Mouse (Mus musculus) embryonic facial prominence, embryonic 10.5 days (tissue): ENCODE measurements around the gene Atg4d. TPM values are rescaled to one million over a fixed set of nuclear protein-coding genes. Genes with fewer than 3 reads are reported as not detected.

ENCODE experiments used
- DNase-seq: peaks from one replicate; pipeline ENCODE4 v3.0.0-alpha.2; 2017; ENCODE audit warnings: low spot score
- H3K27ac ChIP-seq: fragments of 300-500 bp; sonication (generic); replicated peaks from 2 replicates; pipeline ENCODE4 v1.5.1; 2016; ENCODE audit warnings: mild to moderate bottlenecking
- H3K27me3 ChIP-seq: fragments of 300-500 bp; sonication (generic); replicated peaks from 2 replicates; pipeline ENCODE4 v1.6.1; 2016; ENCODE audit warnings: low read depth, mild to moderate bottlenecking; ENCODE audit not compliant: poor library complexity, severe bottlenecking
- H3K36me3 ChIP-seq: fragments of 300-500 bp; sonication (generic); replicated peaks from 2 replicates; pipeline ENCODE4 v1.6.1; 2016; ENCODE audit warnings: mild to moderate bottlenecking, moderate library complexity
- H3K4me1 ChIP-seq: fragments of 300-500 bp; sonication (generic); 2 replicates; pipeline ENCODE4 v1.6.1; 2016
- H3K4me3 ChIP-seq: fragments of 300-500 bp; sonication (generic); 2 replicates; pipeline ENCODE4 v1.5.1; 2016; ENCODE audit warnings: mild to moderate bottlenecking, moderate library complexity
- H3K9me3 ChIP-seq: fragments of 300-500 bp; sonication (generic); 2 replicates; pipeline ENCODE4 v1.6.1; 2016; ENCODE audit warnings: mild to moderate bottlenecking
- WGBS: fragments of 180-500 bp; shearing (Covaris S2); methylation state at CpG from one replicate; pipeline ENCODE4 v1.1.7; 2016; 5-methylcytosine and 5-hydroxymethylcytosine counted together
- polyA plus RNA-seq: library from polyadenylated mRNA; unstranded; fragments of >200 nt; fragmentation: Nextera tagmentation; extraction: Ambion mirVana; gene quantifications from 2 replicates; pipeline ENCODE4 v1.2.1, GENCODE M21; 2016

Atg4d gene
- polyA plus RNA-seq, 1 experiment from 2014 or later = 37.8 TPM

DNA sequence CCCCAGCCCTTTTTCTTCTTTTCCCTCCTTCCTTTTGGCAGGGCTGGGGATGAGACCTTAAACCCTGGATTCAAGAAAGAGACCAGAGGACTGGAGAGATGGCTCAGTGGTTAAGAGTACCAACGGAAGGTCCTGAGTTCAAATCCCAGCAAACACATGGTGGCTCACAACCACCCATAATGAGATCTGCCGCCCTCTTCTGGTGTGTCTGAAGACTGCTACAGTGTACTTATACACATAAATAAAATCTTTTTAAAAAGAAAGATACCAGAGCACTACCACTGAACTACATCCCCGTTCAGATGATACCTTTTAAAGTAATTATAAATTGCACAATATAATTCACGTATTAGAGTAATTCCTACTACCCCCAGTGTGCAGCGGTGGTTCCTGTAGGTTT is 32.2 kb upstream of the Atg4d start:
- H3K9me3 ChIP-seq = no peaks in the 10 kb centered on the region
- H3K36me3 ChIP-seq = peaks cover 83% of the 10 kb centered on the region
- H3K27me3 ChIP-seq = peaks cover 9% of the 10 kb centered on the region; the same call in 1 of the 2 replicates
- no peak for DNase-seq
- peaks cover 31% of the 10 kb centered on the region for H3K4me1 ChIP-seq
- no peak overlapping the region for H3K4me3 ChIP-seq
- 86% methylated on average over 5 of the region's 5 CpGs for WGBS
- no peak overlapping the region for H3K27ac ChIP-seq

DNA sequence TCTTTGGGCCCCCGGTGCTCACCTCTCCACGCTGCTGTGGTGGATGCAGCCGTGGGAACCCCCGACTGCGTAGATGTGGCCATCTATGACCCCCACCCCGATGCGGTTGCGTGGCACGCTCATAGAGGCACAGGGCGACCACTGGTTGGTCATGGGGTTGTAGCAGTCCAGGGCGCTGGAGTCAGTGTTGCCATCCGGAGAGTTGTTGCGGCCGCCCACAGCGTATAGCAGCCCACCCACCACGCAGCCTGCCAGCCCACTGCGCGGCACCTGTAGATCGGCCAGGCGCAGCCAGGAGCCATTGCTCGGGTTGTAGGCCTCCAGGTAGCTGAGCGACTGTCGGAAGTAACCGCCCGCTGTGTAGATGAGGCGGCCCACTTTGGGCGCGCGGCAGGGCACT is 31.7 kb upstream of the Atg4d start:
- Histone ChIP-seq H3K4me1 (peaks cover 31% of the 10 kb centered on the region), H3K9me3 (no peaks in the 10 kb centered on the region), H3K27ac (no peak overlapping the region), H3K27me3 (peaks cover 9% of the 10 kb centered on the region; the same call in 1 of the 2 replicates), H3K4me3 (no peak overlapping the region), H3K36me3 (peaks cover 83% of the 10 kb centered on the region)
- DNase-seq = no peak
- 86% methylated on average over 29 of the region's 29 CpGs for WGBS

DNA sequence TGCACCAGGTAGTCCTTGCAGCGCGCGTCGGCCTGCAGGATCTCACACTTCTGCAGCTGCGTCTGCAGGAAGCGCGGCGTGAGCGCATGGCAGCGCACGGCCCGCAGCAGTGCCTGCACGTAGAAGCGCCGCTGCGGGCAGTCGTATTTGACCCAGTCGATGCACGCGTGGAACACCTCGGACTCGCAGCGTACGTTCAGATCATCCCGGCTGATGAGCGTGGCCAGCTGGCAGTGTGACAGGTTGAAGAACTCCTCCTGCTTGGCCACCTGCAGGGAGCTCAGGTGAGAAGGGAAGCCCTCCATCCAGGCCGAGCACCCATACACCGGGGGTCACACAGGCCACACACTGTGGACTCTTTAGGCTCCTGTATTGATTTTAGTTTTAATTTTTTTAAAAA is 31.3 kb upstream of the Atg4d start:
- Histone ChIP-seq H3K9me3 (no peaks in the 10 kb centered on the region), H3K27me3 (peaks cover 9% of the 10 kb centered on the region; the same call in 1 of the 2 replicates), H3K4me1 (peaks cover 30% of the 10 kb centered on the region), H3K27ac (no peak overlapping the region), H3K4me3 (no peak overlapping the region), H3K36me3 (peaks cover 81% of the 10 kb centered on the region)
- DNase-seq = no peak
- WGBS = 76% methylated on average over 28 of the region's 28 CpGs

DNA sequence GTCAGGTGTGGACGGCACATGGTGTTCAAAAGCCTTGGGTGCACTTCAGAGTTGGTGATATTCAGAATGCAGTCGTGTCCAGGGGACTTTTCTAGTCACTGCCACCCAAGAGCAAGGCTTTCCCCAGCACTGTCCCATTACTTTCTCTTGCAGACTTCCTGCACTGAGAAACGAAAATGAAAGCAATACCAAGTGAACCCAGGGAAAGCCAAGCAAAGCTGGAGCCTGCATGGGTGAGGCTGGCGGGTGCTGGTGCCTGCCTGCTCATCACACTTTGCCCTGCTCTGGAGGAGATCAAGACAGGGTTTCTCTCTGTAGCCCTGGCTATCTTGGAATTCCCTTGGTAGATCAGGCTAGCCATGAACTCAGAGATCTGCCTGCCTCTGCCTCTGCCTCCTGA is 29.8 kb upstream of the Atg4d start:
- Histone ChIP-seq H3K4me1 (peaks cover 39% of the 10 kb centered on the region), H3K9me3 (no peaks in the 10 kb centered on the region), H3K27ac (no peak overlapping the region), H3K36me3 (peaks cover 66% of the 10 kb centered on the region), H3K4me3 (no peak overlapping the region), H3K27me3 (peaks cover 17% of the 10 kb centered on the region)
- WGBS = 88% methylated on average over 4 of the region's 4 CpGs
- DNase-seq = no peak

DNA sequence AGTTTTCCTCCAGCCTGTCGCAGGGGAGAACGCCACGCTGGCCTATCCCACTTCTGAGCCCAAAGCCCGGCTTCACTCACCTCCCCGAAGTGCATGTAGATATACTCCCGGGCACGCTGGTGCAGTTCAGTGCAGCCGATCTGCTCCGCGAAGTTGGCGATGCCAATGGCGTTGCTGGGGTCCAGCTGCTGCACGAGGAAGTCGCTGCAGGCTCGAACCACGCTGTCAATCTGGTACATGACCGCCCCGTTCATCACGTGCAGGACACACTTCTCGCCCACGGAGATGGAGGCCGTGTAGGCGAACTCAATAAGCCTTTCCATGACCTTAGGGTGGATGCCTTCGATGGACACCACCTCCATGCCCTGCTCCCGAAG is 28.1 kb upstream of the Atg4d start:
- peaks cover 30% of the 10 kb centered on the region for H3K4me1 ChIP-seq
- WGBS = 82% methylated on average over 25 of the region's 25 CpGs
- H3K4me3 ChIP-seq = peak overlapping the region; percentile 98
- H3K36me3 ChIP-seq = peaks cover 51% of the 10 kb centered on the region
- peak overlapping the region; percentile 98 for H3K27ac ChIP-seq
- H3K27me3 ChIP-seq = peaks cover 34% of the 10 kb centered on the region
- no peaks in the 10 kb centered on the region for H3K9me3 ChIP-seq
- DNase-seq = no peak

DNA sequence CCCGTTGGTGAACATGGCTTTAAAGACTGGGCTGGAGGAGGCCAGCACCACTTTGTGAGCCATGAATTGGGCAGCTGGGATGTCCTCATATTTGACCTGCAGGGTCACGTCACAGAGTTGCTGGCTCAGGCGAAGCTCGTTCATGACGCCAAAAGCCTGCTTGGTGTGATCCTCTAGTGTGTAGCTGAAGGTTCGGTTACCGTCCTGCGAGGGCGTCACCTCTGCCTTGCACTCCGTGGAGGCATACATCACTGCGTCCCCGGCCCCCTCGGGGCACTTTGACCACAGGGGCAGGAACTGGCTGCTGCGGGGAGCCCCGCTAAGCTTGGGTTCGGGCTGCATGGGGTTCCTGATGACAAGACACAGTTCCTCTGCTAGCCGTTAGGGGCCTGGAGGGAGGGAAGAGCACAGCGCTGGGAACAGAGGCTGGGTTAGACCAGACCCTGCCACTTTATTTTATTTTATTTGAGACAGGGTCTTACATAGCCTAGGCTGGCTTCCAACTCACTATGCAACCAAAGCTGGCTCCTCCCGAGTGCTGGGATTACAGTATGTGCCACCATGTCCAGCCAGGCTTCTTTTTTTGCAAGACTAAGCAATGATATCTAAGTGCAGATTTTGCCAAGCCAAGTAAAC is 27.6 kb upstream of the Atg4d start:
- Histone ChIP-seq H3K36me3 (peaks cover 46% of the 10 kb centered on the region), H3K4me3 (peak overlapping the region; percentile 98), H3K27me3 (peaks cover 39% of the 10 kb centered on the region), H3K27ac (peak overlapping the region; percentile 98), H3K4me1 (peaks cover 27% of the 10 kb centered on the region), H3K9me3 (no peaks in the 10 kb centered on the region)
- WGBS = 17% methylated on average over 19 of the region's 19 CpGs
- peak; percentile 66 for DNase-seq

DNA sequence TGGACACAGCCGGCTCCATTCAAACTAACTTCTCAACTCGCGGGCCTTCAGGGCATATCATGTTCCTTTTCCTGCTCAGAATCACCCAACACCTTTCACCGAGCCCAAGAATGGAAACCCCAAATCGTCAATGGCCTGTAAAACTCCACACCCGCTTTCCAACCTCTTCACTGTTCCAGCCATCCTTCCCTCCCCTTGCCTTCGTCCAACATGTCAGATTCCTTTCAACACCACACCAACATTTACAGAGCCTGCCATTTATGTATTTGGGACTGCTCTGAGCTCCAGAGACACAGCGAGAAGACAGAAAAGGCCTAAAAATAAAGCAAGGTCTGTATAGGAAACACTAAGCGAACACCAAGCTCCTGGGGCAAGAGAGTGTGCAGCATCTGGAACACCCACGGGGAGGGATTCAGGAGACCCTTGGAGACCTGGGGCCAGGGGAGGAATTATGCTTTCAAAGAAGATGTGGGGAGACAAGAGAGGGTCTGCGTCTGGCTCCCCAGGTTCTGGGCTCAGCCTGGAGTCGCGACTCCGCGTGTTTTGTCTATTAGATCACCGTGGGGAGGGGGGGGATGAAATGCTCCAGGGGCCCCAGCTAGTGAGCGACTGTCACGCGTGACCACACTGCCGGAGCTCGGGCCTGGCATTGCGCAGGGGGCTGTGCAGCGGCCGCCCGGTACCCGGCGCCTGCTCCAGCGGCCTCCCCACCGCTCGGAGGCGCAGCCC is 26.9 kb upstream of the Atg4d start:
- H3K27ac ChIP-seq = peak overlapping the region; percentile 98
- peaks cover 44% of the 10 kb centered on the region for H3K27me3 ChIP-seq
- peaks cover 27% of the 10 kb centered on the region for H3K4me1 ChIP-seq
- peaks cover 4% of the 10 kb centered on the region; the same call in 1 of the 2 replicates for H3K9me3 ChIP-seq
- peak overlapping the region; percentile 98 for H3K4me3 ChIP-seq
- DNase-seq = no peak
- 1% methylated on average over 31 of the region's 31 CpGs for WGBS
- H3K36me3 ChIP-seq = peaks cover 39% of the 10 kb centered on the region

DNA sequence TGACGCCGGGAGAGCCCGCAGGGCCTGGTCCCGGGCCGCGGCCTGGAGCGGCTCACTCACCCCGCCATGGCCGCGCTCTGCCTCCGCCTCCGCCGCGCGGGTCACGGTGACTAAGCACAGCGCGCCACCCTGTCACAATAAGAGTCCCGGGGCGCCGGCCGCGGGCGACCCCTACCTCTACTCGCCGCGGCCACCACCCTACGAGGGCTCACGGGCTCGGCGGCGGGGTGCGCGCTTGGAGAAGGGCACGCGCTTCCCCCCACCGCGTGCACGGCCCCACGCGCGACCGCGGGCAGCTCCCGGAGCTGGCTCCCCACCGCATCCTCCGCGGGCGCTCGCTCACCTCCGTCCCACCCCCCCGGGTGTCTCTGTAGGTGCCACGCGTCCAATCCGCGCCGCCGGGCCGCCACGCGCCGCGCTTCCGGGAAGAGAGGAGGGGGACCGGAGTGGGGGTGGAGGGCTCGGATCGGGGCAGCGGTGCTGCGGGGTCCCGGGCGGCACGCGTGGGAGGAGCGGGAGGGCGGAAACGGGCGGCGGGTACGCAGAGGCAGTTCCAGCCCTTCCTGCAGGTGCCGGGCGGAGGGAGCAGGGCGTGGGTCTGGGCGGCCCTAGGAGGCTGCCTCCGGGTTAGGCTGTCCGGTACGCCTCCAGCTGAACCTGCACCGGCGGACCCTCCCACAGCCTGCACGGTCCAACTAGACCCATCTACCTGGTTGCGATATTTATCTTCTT is 26.2 kb upstream of the Atg4d start, which contains the start of gene Keap1:
Gene Keap1 (minus strand): TSS at position 629 of the 732 bp plus-strand sequence.
- peaks cover 4% of the 10 kb centered on the region; the same call in 1 of the 2 replicates for H3K9me3 ChIP-seq
- peak within 1 kb of the TSS; percentile 98 for H3K4me3 ChIP-seq
- H3K36me3 ChIP-seq = peaks cover 32% of the 10 kb centered on the region
- peak; percentile 90 for DNase-seq
- under 1% methylated on average over 90 of the region's 90 CpGs for WGBS
- peaks cover 44% of the 10 kb centered on the region for H3K27me3 ChIP-seq
- peak within 1 kb of the TSS; percentile 98 for H3K27ac ChIP-seq
- H3K4me1 ChIP-seq = peaks cover 29% of the 10 kb centered on the region

DNA sequence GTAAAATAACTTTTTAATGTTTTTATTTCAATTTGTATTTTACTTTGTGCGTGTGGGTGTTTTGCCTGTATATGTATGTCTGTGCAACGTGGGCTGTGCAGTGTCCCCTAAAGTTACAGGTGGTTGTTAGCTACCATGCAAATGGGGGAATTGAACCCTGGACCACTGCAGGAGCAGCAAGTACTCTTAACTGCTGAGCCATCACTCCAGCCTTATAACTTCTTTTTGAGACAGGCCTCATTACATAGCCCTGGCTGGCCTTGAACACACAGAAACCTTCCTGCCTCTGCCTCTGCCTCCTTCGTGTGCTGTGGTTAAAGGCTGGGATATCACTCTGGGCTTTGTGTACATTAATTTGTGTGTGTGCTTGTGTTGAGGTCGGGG is 25.6 kb upstream of the Atg4d start:
- 44% methylated on average over 4 of the region's 4 CpGs for WGBS
- DNase-seq = no peak
- H3K27ac ChIP-seq = peak overlapping the region; percentile 98
- H3K4me3 ChIP-seq = peak overlapping the region; percentile 98
- H3K27me3 ChIP-seq = peaks cover 49% of the 10 kb centered on the region
- H3K36me3 ChIP-seq = peaks cover 26% of the 10 kb centered on the region
- peaks cover 35% of the 10 kb centered on the region for H3K4me1 ChIP-seq
- H3K9me3 ChIP-seq = peaks cover 4% of the 10 kb centered on the region; the same call in 1 of the 2 replicates

DNA sequence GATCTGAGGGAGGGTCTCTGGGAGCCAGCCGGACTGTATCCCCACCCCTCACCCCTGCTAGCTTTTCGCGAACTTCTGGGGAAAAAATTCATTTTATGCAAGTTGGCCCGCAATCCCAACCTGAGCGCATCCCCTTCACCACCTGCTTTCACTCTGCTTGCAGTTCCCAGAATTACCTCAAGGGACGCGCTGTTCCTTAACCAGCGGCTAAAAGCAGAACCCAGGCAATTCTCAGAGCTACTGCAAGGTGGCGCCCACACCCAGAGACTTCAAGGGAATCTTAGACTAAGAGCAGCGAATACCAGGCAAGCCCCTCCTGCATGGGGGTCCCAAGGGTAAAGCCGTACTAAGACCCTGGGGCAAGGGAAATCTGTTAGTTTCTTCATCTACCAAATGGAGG is 23.8 kb upstream of the Atg4d start:
- H3K4me1 ChIP-seq = peaks cover 44% of the 10 kb centered on the region
- peaks cover 7% of the 10 kb centered on the region for H3K36me3 ChIP-seq
- H3K27ac ChIP-seq = no peak overlapping the region
- whole genome bisulfite sequencing = 7% methylated on average over 11 of the region's 11 CpGs
- H3K4me3 ChIP-seq = 0 out of 2 replicates have a peak overlapping the region, but pooled peaks have one; percentile 15
- peak; percentile 89 for DNase-seq
- H3K27me3 ChIP-seq = peaks cover 68% of the 10 kb centered on the region
- peaks cover 4% of the 10 kb centered on the region; the same call in 1 of the 2 replicates for H3K9me3 ChIP-seq

DNA sequence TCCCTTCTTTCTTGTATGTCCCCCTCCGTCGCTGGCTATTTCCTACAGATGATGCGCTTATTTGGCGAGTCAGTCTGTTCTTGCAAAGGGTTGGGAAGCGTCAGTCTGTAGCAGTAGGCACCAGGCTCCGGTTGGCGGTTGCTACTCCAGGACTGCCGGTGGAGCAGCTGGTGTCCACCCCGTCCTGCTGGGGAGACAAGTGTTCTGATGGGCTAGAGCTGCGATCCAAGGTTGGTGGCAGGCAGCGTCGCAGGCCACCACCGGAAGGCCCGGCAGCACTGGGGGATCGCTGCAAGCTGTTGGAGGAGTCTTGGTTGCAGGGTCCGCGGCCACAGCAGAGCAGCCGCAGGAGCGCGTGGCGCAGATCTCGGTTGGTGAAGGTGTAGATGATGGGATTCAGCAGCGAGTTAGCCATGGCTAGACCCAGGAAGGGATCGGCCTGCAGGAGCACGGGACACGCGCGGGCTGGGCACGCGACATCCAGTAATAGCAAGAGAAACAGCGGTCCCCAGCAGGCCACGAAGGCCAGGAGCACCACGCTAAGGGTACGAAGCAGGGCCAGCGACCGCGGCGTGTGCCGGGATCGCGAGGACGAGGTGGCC is 21.2 kb upstream of the Atg4d start:
- H3K4me1 ChIP-seq = peaks cover 35% of the 10 kb centered on the region
- 4% methylated on average over 42 of the region's 42 CpGs for WGBS
- peaks cover 94% of the 10 kb centered on the region for H3K27me3 ChIP-seq
- peak overlapping the region; percentile 57 for H3K27ac ChIP-seq
- peak; percentile 50 for DNase-seq
- no peaks in the 10 kb centered on the region for H3K36me3 ChIP-seq
- H3K9me3 ChIP-seq = peaks cover 4% of the 10 kb centered on the region; the same call in 1 of the 2 replicates
- peak overlapping the region; percentile 61 for H3K4me3 ChIP-seq
